Mouse (Mus musculus): ENCODE results near the gene Col20a1.

DNA sequence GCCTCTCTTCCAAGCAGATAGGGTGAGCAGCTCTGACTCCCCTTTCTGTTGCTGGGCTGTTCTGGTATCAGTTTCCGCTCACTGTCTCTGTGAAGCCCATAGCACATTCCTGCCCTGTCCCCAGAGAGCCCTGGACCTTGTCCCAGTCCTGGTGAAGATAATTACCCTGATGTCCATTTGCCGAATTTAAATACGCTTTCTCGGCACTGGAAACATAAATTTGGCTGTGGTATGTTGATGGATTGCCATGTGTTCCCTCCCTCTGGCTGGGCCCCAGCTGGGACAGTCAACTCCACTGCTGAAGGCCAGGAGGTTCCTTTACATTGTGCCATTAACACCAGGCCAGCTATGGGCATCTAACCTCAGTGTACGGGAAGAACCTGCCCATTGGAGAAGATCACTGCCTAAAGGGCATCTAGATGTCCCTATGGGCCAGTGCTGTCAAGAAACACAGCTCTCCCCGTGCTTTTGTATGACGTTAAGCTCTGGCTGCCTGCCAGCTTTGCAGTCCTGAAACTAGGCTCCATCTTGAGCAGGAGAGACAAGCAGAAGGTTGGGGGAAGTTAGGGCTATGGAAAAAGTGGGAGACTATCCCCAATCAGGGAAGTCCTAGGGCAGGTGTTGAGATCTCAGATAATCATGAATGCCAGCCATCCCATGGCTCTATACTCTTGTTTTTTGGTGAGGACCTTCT is 62.1 kb downstream of the Col20a1 start:
- TF ChIP-seq POLR2A (IDR thresholded peaks at IDR 0.05; ENCODE audit: insufficient read depth, low read depth, low read length) (no peak), CTCF (IDR thresholded peaks at IDR 0.05; ENCODE audit: insufficient read depth, low read depth, low read length) (no peak)
